Mouse (Mus musculus) bone marrow, adult 2 months (tissue): ENCODE measurements at regions not wholly inside any gene's neighbourhood (a gene's known extent, or its start where the extent isn't known, plus 50 kb on each side); places are given as distances from the start of the nearest gene placed in this dataset.

Experiments used
- CTCF ChIP-seq: fragments of 200-500 bp; IDR thresholded peaks from 2 replicates; pipeline ENCODE4 v1.5.1; 2011; ENCODE audit warnings: low read length, control low read depth; ENCODE audit not compliant: control insufficient read depth, insufficient read depth
- POLR2A ChIP-seq: fragments of 200-500 bp; IDR thresholded peaks from 2 replicates; pipeline ENCODE4 v1.6.1; 2011; ENCODE audit warnings: low read depth, mild to moderate bottlenecking, control low read depth, low read length, borderline replicate concordance; ENCODE audit not compliant: control insufficient read depth

DNA sequence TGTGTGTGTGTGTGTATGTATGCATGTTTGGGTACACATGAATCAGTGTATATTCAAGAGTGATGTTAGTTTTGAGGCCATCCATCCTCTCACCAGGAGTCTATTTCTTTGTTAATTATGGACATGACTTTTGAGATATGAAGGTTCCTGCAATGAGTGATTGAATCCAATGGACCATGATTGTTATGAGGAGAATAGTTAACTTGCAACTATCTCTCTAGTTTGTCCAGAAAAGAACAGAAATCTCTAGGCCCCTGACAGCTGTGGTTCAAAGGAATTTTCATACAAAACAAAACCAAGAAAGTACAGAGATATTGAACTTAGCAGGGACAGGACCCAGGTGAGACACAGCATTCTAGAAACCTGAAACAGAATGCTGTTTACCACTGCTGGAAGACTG is 217.9 kb upstream of the Tnp1 start:
- no peak for TF ChIP-seq CTCF
- TF ChIP-seq POLR2A = no peak
